Mouse (Mus musculus) CH12.LX (cell line): ENCODE results near the gene Sppl2b. TPM values are rescaled to one million over a fixed set of nuclear protein-coding genes. Genes with fewer than 3 reads are reported as not detected.
A peak's percentile ranks its signal among the peaks of the same experiment; 100 is the strongest.

Source experiments
- DNase-seq: peaks from one replicate; pipeline ENCODE4 v3.0.0-alpha.2; 2013; ENCODE audit errors: extremely low read depth
- H3K27ac ChIP-seq: 2 replicates; pipeline ENCODE4 v1.5.1; 2012; ENCODE audit warnings: low read depth, mild to moderate bottlenecking, control low read depth, moderate library complexity; ENCODE audit not compliant: insufficient read depth
- H3K27me3 ChIP-seq: replicated peaks from 2 replicates; pipeline ENCODE3; 2012; ENCODE audit warnings: inconsistent platforms
- H3K36me3 ChIP-seq, 2 experiments: replicated peaks in 1 of 2; 2 replicates each; pipeline versions ENCODE3 to v1.6.1; 2012; ENCODE audit warnings: inconsistent platforms in 1 of 2, low read length in 1 of 2, mild to moderate bottlenecking in 1 of 2, mixed read lengths in 1 of 2, moderate library complexity in 1 of 2; ENCODE audit not compliant: control insufficient read depth in 1 of 2, insufficient read depth in 1 of 2
- H3K4me1 ChIP-seq, 2 experiments: 2 replicates each; pipeline ENCODE4 v1.6.1; 2012; ENCODE audit warnings: inconsistent platforms in 1 of 2, moderate library complexity in 1 of 2; ENCODE audit not compliant: insufficient read depth in 2 of 2, control insufficient read depth in 1 of 2
- H3K4me2 ChIP-seq: 2 replicates; pipeline ENCODE4 v1.6.1; 2012; ENCODE audit warnings: low read depth, mild to moderate bottlenecking, control low read depth; ENCODE audit not compliant: poor library complexity, insufficient read depth, severe bottlenecking
- H3K4me3 ChIP-seq, 3 experiments: fragments of 150-350 bp in 1 of 3; sonication (generic) in 1 of 3; replicated peaks in 1 of 3; 2 replicates each; pipeline versions ENCODE3 to v1.5.1; 2011 to 2012; ENCODE audit warnings: low read depth in 2 of 3, low read length in 2 of 3, mild to moderate bottlenecking in 2 of 3, moderate library complexity in 2 of 3, control low read depth in 1 of 3, improper control_type of control experiment in 1 of 3, inconsistent platforms in 1 of 3, mixed read lengths in 1 of 3; ENCODE audit not compliant: poor library complexity in 1 of 3
- H3K79me2 ChIP-seq: replicated peaks from 2 replicates; pipeline ENCODE4 v1.6.1; 2012; ENCODE audit warnings: mild to moderate bottlenecking, moderate library complexity; ENCODE audit not compliant: control insufficient read depth, poor library complexity, insufficient read depth, severe bottlenecking; ENCODE audit errors: extremely low read depth
- H3K9ac ChIP-seq: 2 replicates; pipeline ENCODE4 v1.6.1; 2012; ENCODE audit warnings: low read depth, mild to moderate bottlenecking, control low read depth, moderate library complexity; ENCODE audit not compliant: insufficient read depth
- H3K9me3 ChIP-seq: replicated peaks from 2 replicates; pipeline ENCODE3; 2012; ENCODE audit warnings: low read length, inconsistent platforms, mixed read lengths
- BHLHE40 ChIP-seq: IDR thresholded peaks from 2 replicates; pipeline ENCODE4 v1.6.1; 2011; ENCODE audit warnings: mild to moderate bottlenecking, low read depth, low read length, improper control_type of control experiment
- CHD2 ChIP-seq: IDR thresholded peaks from 2 replicates; pipeline ENCODE4 v1.6.1; 2011; ENCODE audit warnings: low read length, improper control_type of control experiment
- E2F4 ChIP-seq: IDR thresholded peaks from 2 replicates; pipeline ENCODE4 v1.6.1; 2011; ENCODE audit warnings: low read depth, low read length, improper control_type of control experiment; ENCODE audit not compliant: insufficient replicate concordance
- EP300 ChIP-seq: IDR thresholded peaks from 2 replicates; pipeline ENCODE4 v1.6.1; 2011; ENCODE audit warnings: low read length, improper control_type of control experiment
- ETS1 ChIP-seq: conservative IDR thresholded peaks from 2 replicates; pipeline ENCODE4 v1.6.1; 2012; ENCODE audit warnings: low read depth, mild to moderate bottlenecking, inconsistent platforms, low read length, improper control_type of control experiment, moderate library complexity
- GABPA ChIP-seq: IDR thresholded peaks from 2 replicates; pipeline ENCODE4 v1.6.1; 2012; ENCODE audit warnings: low read depth, low read length, improper control_type of control experiment, inconsistent platforms; ENCODE audit not compliant: insufficient replicate concordance
- IRF4 ChIP-seq: IDR thresholded peaks from 2 replicates; pipeline ENCODE4 v1.6.1; 2014; ENCODE audit warnings: low read depth, mild to moderate bottlenecking, inconsistent platforms, low read length, improper control_type of control experiment
- JUN ChIP-seq: IDR thresholded peaks from 2 replicates; pipeline ENCODE4 v1.6.1; 2011; ENCODE audit warnings: low read depth, mild to moderate bottlenecking, low read length, improper control_type of control experiment, moderate library complexity; ENCODE audit not compliant: insufficient read depth
- KAT2A ChIP-seq: IDR thresholded peaks from 2 replicates; pipeline ENCODE4 v1.6.1; 2012; ENCODE audit warnings: low read length, improper control_type of control experiment, inconsistent platforms; ENCODE audit not compliant: insufficient replicate concordance
- MAFK ChIP-seq: IDR thresholded peaks from 2 replicates; pipeline ENCODE4 v1.6.1; 2011; ENCODE audit warnings: low read length, improper control_type of control experiment; ENCODE audit not compliant: insufficient replicate concordance
- MAZ ChIP-seq: IDR thresholded peaks from 2 replicates; pipeline ENCODE4 v1.6.1; 2012; ENCODE audit warnings: low read depth, mild to moderate bottlenecking, inconsistent platforms, low read length, improper control_type of control experiment, moderate library complexity
- MEF2A ChIP-seq: IDR thresholded peaks from 2 replicates; pipeline ENCODE4 v1.6.1; 2014; ENCODE audit warnings: low read depth, mild to moderate bottlenecking, inconsistent platforms, low read length, improper control_type of control experiment, borderline replicate concordance
- MXI1 ChIP-seq: IDR thresholded peaks from 2 replicates; pipeline ENCODE4 v1.6.1; 2011; ENCODE audit warnings: mild to moderate bottlenecking, low read depth, low read length, improper control_type of control experiment
- MYC ChIP-seq: IDR thresholded peaks from 2 replicates; pipeline ENCODE4 v1.6.1; 2011; ENCODE audit warnings: low read depth, mild to moderate bottlenecking, improper control_type of control experiment, low read length
- PAX5 ChIP-seq: IDR thresholded peaks from 2 replicates; pipeline ENCODE4 v1.6.1; 2012; ENCODE audit warnings: low read length, inconsistent platforms, mixed read lengths
- TBP ChIP-seq: conservative IDR thresholded peaks from 2 replicates; pipeline ENCODE4 v1.6.1; 2011; ENCODE audit warnings: low read depth, low read length, improper control_type of control experiment
- USF2 ChIP-seq: conservative IDR thresholded peaks from 2 replicates; pipeline ENCODE4 v1.6.1; 2011; ENCODE audit warnings: low read depth, low read length, improper control_type of control experiment
- ZC3H11A ChIP-seq: IDR thresholded peaks from 2 replicates; pipeline ENCODE4 v1.6.1; 2012; ENCODE audit warnings: low read depth, mild to moderate bottlenecking, inconsistent platforms, low read length, improper control_type of control experiment
- ZKSCAN1 ChIP-seq: IDR thresholded peaks from 2 replicates; pipeline ENCODE4 v1.6.1; 2012; ENCODE audit warnings: low read depth, inconsistent platforms, low read length, improper control_type of control experiment, borderline replicate concordance
- ZNF384 ChIP-seq: IDR thresholded peaks from 2 replicates; pipeline ENCODE4 v1.6.1; 2012; ENCODE audit warnings: low read depth, low read length, improper control_type of control experiment, inconsistent platforms
- dilution Hi-C: fragments of 300-500 bp; cut with MboI; formaldehyde crosslinking; loops from 2 replicates; pipeline ENCODE4 v1.14.3; 2020; ENCODE audit warnings: low sequenced_read_pairs; ENCODE audit not compliant: extremely low pct_unique_long_range_greater_than_20kb, extremely low pct_ligation_motif_present
- in situ Hi-C: fragments of 300-500 bp; cut with MboI; formaldehyde crosslinking; loops from 3 replicates; pipeline ENCODE4 v1.14.3; 2019; ENCODE audit warnings: low sequenced_read_pairs, low pct_ligation_motif_present, low pct_unique_long_range_greater_than_20kb, mixed read lengths
- polyA plus RNA-seq: library from polyadenylated mRNA; unstranded; fragments of >175 nt; gene quantifications from 2 replicates; pipeline ENCODE4 v1.2.1, GENCODE M21; 2012; ENCODE audit warnings: low read depth; ENCODE audit not compliant: insufficient read length
- total RNA-seq, 2 experiments: library from RNA; depleted of rRNA; stranded (reverse); fragments of 300-350 nt in 1 of 2; fragments of >200 nt in 1 of 2; gene quantifications; 2 replicates each; pipeline ENCODE4 v1.2.3; 2012 to 2014

Gene Sppl2b
- total and polyA plus RNA-seq, 3 experiments: 13.8 to 24.1 (median 19.0) TPM

- TF ChIP-seq KAT2A: no peak
- TF ChIP-seq TBP: no peak
Measured at GRCm38 (mm10) chr10:80904004-80904693, 49.1 kb downstream of the Sppl2b start (continued).

- Histone ChIP-seq H3K4me2 (no peak overlapping the region), H3K27me3 (no peaks in the 10 kb centered on the region), H3K9ac (no peak overlapping the region), H3K4me1 (peaks cover 6 to 8% of the 10 kb centered on the region in 2 experiments; a peak in 3 of 4 replicates), H3K36me3 (peaks cover 40 to 84% of the 10 kb centered on the region in 2 experiments), H3K79me2 (peaks cover 3% of the 10 kb centered on the region; the same call in 1 of the 2 replicates), H3K9me3 (no peaks in the 10 kb centered on the region), H3K4me3 (no peak overlapping the region), H3K27ac (no peak overlapping the region)
- no peak for DNase-seq
- dilution Hi-C loops (no loop called here), in situ Hi-C loops (no loop called here)
- TF ChIP-seq JUN: no peak
Measured at GRCm38 (mm10) chr10:80904709-80905108, 49.6 kb downstream of the Sppl2b start.

GRCm38 (mm10) chr10:80909375-80910162 is 54.5 kb downstream of the Sppl2b start:
- Histone ChIP-seq H3K4me2 (no peak overlapping the region), H3K36me3 (peaks cover 24 to 92% of the 10 kb centered on the region in 2 experiments)
- dilution Hi-C loops: no loop called here

GRCm38 (mm10) chr10:80911354-80911753 is 56.3 kb downstream of the Sppl2b start:
- in situ Hi-C loops: no loop called here

More at GRCm38 (mm10) chr10:80909375-80910162, 54.5 kb downstream of the Sppl2b start:
- TF ChIP-seq ZNF384: no peak
- TF ChIP-seq BHLHE40: peak; percentile 30; the same call in 1 of the 2 replicates
- no peak for DNase-seq
- Histone ChIP-seq H3K4me3 (no peak overlapping the region), H3K27me3 (no peaks in the 10 kb centered on the region), H3K9ac (no peak overlapping the region), H3K27ac (no peak overlapping the region), H3K4me1 (peaks cover 0 to 11% of the 10 kb centered on the region in 2 experiments; a peak in 1 of 4 replicates), H3K79me2 (no peaks in the 10 kb centered on the region), H3K9me3 (no peaks in the 10 kb centered on the region)
- in situ Hi-C loops: no loop called here

More at GRCm38 (mm10) chr10:80911354-80911753, 56.3 kb downstream of the Sppl2b start:
- H3K4me3 ChIP-seq: no peak overlapping the region
- TF ChIP-seq PAX5 (no peak), MYC (no peak), MXI1 (no peak), ZC3H11A (no peak), MAZ (no peak), KAT2A (no peak), ZNF384 (no peak), E2F4 (no peak), CHD2 (no peak), GABPA (no peak), EP300 (no peak), IRF4 (no peak), ZKSCAN1 (no peak), USF2 (no peak), MAFK (no peak), ETS1 (no peak), MEF2A (no peak)
- TF ChIP-seq, all 38 proteins: peak for 0
- Histone ChIP-seq H3K36me3 (peaks cover 16 to 90% of the 10 kb centered on the region in 2 experiments), H3K4me2 (no peak overlapping the region), H3K27ac (no peak overlapping the region), H3K9ac (no peak overlapping the region), H3K4me1 (peaks cover 4 to 11% of the 10 kb centered on the region in 2 experiments; a peak in 2 of 4 replicates), H3K79me2 (no peaks in the 10 kb centered on the region), H3K27me3 (no peaks in the 10 kb centered on the region), H3K9me3 (no peaks in the 10 kb centered on the region)
- dilution Hi-C loops: no loop called here
- DNase-seq: no peak
